Mouse (Mus musculus): ENCODE measurements around the gene Mgmt. TPM values are rescaled to one million over a fixed set of nuclear protein-coding genes. Genes with fewer than 3 reads are reported as not detected.

The Mgmt gene
- total and polyA plus RNA-seq, 2 experiments from 2014 or later = 1.4 to 1.6 TPM

DNA sequence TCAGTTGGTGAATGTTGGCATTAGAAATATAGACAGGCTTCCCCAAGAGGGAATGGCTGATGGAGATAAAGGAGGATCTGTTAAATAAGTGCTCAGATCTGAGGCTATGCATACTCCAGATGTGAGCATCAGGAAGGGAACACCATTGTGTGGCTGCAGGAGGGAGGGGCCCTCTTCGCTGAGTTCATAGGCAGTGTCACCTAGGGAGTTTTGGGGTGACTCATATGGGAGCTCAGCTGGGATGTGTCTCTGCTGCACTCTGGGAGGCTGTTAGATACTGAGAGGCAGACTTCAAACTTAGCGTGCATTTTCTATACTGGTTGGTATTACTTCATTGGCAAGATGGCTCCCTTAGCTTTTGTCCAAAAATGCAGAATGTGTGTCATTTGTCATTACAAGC is 48.0 kb downstream of the Mgmt start:
- Histone ChIP-seq H3K36me3 (ENCODE audit: insufficient read depth, low read length) (no peaks in the 10 kb centered on the region), H3K27me3 (ENCODE audit: insufficient read depth, low read length) (no peaks in the 10 kb centered on the region), H3K4me3 (ENCODE audit: low read length) (no peak overlapping the region), H3K4me2 (ENCODE audit: low read depth, low read length) (no peak overlapping the region), H3K27ac (no peak overlapping the region), H3K9me3 (ENCODE audit: low read length) (no peaks in the 10 kb centered on the region), H3K9ac (replicated peaks; ENCODE audit: low read length) (no peak overlapping the region), H3K4me1 (ENCODE audit: insufficient read depth, low read length) (no peaks in the 10 kb centered on the region)
- ATAC-seq (no peak), DNase-seq (ENCODE audit: low spot score) (no peak)
- 90% methylated on average over 2 of the region's 2 CpGs for WGBS
- TF ChIP-seq CTCF (IDR thresholded peaks at IDR 0.05; ENCODE audit: low read depth) = no peak

DNA sequence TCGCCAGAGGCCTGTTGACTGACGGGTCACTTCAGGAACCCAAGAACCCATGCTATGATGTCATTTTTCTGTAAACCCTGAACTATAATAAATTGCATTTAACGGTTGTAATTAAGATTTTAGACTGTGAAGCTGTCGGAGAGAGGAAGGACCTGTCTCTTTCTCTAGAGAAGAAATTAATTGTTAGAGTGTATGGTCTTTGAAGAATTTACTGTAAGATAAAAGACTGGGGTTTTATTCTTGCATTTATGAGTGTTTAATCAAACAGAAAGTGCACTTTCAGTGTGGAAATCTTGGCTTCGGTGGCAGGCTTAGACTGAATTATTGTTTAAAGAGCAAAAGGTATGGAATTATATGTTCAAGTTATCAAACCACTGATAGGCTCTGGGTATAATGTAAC is 49.5 kb downstream of the Mgmt start:
- DNase-seq (ENCODE audit: low spot score) = no peak
- no peaks in the 10 kb centered on the region for H3K4me1 ChIP-seq (ENCODE audit: insufficient read depth, low read length)
- H3K27ac ChIP-seq = no peak overlapping the region
- 69% methylated on average over 5 of the region's 5 CpGs for WGBS
- TF ChIP-seq CTCF (IDR thresholded peaks at IDR 0.05; ENCODE audit: low read depth) = no peak
- no peak overlapping the region for H3K4me3 ChIP-seq (ENCODE audit: low read length)
- no peaks in the 10 kb centered on the region for H3K36me3 ChIP-seq (ENCODE audit: insufficient read depth, low read length)
- no peak overlapping the region for H3K4me2 ChIP-seq (ENCODE audit: low read depth, low read length)
- no peaks in the 10 kb centered on the region for H3K9me3 ChIP-seq (ENCODE audit: low read length)
- no peak for ATAC-seq
- no peak overlapping the region for H3K9ac ChIP-seq (replicated peaks; ENCODE audit: low read length)
- H3K27me3 ChIP-seq (ENCODE audit: insufficient read depth, low read length) = no peaks in the 10 kb centered on the region

DNA sequence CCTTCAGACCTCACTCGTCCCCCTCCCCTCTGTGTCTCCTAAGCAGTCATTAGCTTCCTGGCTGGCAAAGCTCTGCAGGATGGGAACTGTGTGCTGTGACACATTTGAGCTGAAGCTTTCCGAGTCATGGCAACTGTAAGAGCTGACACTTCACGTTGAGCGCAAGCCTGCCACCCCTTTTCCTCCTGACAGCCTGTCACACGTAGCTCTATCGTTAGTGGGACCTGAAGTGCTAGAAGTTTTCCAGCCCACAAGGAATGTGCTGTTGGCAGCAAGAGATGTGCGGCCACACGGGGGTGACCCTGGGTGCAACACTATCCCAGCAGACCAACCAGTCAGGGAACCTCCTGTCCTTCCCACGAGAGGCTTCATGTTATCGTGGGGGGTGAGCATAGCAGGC is 51.3 kb downstream of the Mgmt start:
- no peak overlapping the region for H3K4me3 ChIP-seq (ENCODE audit: low read length)
- WGBS = 71% methylated on average over 10 of the region's 10 CpGs
- no peaks in the 10 kb centered on the region for H3K36me3 ChIP-seq (ENCODE audit: insufficient read depth, low read length)
- no peak overlapping the region for H3K4me2 ChIP-seq (ENCODE audit: low read depth, low read length)
- no peak for TF ChIP-seq CTCF (IDR thresholded peaks at IDR 0.05; ENCODE audit: low read depth)
- H3K27ac ChIP-seq = no peak overlapping the region
- ATAC-seq = no peak
- no peak overlapping the region for H3K9ac ChIP-seq (replicated peaks; ENCODE audit: low read length)
- DNase-seq (ENCODE audit: low spot score) = no peak
- H3K4me1 ChIP-seq (ENCODE audit: insufficient read depth, low read length) = no peaks in the 10 kb centered on the region
- no peaks in the 10 kb centered on the region for H3K27me3 ChIP-seq (ENCODE audit: insufficient read depth, low read length)
- H3K9me3 ChIP-seq (ENCODE audit: low read length) = no peaks in the 10 kb centered on the region

DNA sequence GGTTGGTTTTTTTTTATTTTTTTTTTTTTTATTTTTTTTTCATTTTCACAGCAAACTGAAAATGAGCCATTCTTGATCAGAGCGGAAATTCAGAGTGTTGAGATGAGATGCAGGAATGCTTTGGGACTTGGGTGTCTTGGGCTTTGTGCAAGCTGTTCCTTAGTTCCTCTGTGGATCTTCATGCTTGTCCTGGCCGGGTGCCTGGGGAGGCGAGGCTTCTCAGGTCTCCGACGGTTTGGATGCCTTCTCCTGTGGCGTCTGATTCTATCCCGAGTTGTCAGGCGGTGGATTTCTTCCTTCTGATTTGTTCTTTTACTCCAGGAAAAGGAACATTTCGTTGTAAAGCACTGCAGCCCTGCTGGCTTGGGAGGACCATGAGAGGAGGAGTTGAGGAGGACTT is 51.7 kb downstream of the Mgmt start:
- Histone ChIP-seq H3K9me3 (ENCODE audit: low read length) (no peaks in the 10 kb centered on the region), H3K4me2 (ENCODE audit: low read depth, low read length) (no peak overlapping the region), H3K27me3 (ENCODE audit: insufficient read depth, low read length) (no peaks in the 10 kb centered on the region), H3K36me3 (ENCODE audit: insufficient read depth, low read length) (no peaks in the 10 kb centered on the region), H3K4me3 (ENCODE audit: low read length) (no peak overlapping the region), H3K4me1 (ENCODE audit: insufficient read depth, low read length) (no peaks in the 10 kb centered on the region), H3K9ac (replicated peaks; ENCODE audit: low read length) (no peak overlapping the region), H3K27ac (no peak overlapping the region)
- 61% methylated on average over 9 of the region's 9 CpGs for WGBS
- DNase-seq (ENCODE audit: low spot score) (no peak), ATAC-seq (no peak)
- no peak for TF ChIP-seq CTCF (IDR thresholded peaks at IDR 0.05; ENCODE audit: low read depth)

DNA sequence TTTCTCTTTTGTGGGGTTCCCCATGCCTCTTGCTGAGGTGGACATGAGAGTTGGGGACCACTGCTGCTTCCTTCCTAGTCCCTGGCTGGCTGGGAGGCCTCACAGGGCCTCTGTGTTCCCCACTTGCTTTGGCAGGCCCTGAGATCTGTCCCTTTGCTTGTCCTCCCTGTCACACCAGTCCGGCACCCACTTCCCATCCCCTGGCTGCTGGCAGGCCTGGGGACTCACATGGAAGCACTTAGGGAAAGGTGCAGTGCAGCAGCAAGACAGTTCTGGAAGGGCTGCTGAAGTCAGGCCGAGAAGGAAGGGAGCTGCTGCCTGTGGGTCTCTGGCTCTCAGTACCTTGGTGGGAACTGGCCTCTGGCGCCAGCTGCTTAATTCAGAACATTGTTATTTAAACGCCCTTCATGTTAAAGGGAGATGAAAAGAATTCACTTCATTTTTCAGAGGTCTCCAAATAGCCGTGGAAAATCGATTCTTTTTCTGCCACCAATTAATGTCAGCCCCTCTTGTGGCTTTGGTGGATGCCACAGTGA is 53.9 kb downstream of the Mgmt start:
- no peak overlapping the region for H3K4me2 ChIP-seq (ENCODE audit: low read depth, low read length)
- ATAC-seq (no peak), DNase-seq (ENCODE audit: low spot score) (no peak)
- H3K4me1 ChIP-seq (ENCODE audit: insufficient read depth, low read length) = no peaks in the 10 kb centered on the region
- H3K36me3 ChIP-seq (ENCODE audit: insufficient read depth, low read length) = no peaks in the 10 kb centered on the region
- no peak overlapping the region for H3K27ac ChIP-seq
- H3K4me3 ChIP-seq (ENCODE audit: low read length) = no peak overlapping the region
- no peaks in the 10 kb centered on the region for H3K27me3 ChIP-seq (ENCODE audit: insufficient read depth, low read length)
- 37% methylated on average over 6 of the region's 6 CpGs for WGBS
- H3K9ac ChIP-seq (replicated peaks; ENCODE audit: low read length) = no peak overlapping the region
- no peaks in the 10 kb centered on the region for H3K9me3 ChIP-seq (ENCODE audit: low read length)
- TF ChIP-seq CTCF (IDR thresholded peaks at IDR 0.05; ENCODE audit: low read depth) = no peak

DNA sequence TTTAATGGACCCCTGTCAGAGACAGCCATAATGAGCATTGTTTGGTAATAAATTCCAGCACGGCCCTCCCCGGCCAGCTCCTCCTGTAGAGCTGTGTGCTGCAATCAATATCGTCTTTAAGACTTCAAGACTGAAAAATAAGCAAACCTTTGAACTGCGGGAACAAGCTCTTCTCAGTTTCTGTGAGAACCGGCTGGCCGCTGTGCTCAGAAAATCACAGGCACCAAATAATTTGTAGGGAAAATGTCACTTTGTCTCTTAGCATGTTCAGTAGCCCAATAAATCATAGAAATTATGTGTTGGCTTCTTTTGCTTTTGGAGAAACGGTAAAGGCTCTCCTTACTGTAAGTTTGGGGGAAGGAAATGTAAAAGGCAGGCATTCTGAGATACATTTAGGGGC is 58.2 kb downstream of the Mgmt start:
- H3K4me2 ChIP-seq (ENCODE audit: low read depth, low read length) = no peak overlapping the region
- no peaks in the 10 kb centered on the region for H3K36me3 ChIP-seq (ENCODE audit: insufficient read depth, low read length)
- no peaks in the 10 kb centered on the region for H3K4me1 ChIP-seq (ENCODE audit: insufficient read depth, low read length)
- no peaks in the 10 kb centered on the region for H3K27me3 ChIP-seq (ENCODE audit: insufficient read depth, low read length)
- no peak overlapping the region for H3K4me3 ChIP-seq (ENCODE audit: low read length)
- DNase-seq (ENCODE audit: low spot score) = no peak
- WGBS = 43% methylated on average over 7 of the region's 7 CpGs
- no peaks in the 10 kb centered on the region for H3K9me3 ChIP-seq (ENCODE audit: low read length)
- H3K27ac ChIP-seq = no peak overlapping the region
- no peak for ATAC-seq
- TF ChIP-seq CTCF (IDR thresholded peaks at IDR 0.05; ENCODE audit: low read depth) = no peak
- H3K9ac ChIP-seq (replicated peaks; ENCODE audit: low read length) = no peak overlapping the region

DNA sequence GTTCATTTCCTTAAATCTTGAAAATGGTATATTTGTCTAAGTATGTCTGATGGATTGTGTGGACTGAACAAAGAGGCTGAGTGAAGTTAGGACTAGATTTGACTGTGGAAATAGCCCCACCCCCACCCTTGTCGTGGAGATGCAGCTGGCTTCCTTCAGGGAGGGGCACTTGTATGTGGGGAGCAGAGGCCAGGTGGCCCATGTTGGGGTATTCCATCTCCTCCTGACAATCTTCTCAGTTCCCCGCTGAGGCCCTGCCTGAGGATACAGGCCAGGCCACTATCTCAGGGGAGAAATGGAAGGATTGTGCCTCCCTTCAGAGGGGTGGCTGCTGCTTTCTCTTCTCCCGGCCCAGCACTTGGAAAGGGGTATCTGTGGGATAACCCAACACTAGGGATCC is 58.8 kb downstream of the Mgmt start:
- Histone ChIP-seq H3K36me3 (ENCODE audit: insufficient read depth, low read length) (no peaks in the 10 kb centered on the region), H3K4me2 (ENCODE audit: low read depth, low read length) (no peak overlapping the region), H3K9me3 (ENCODE audit: low read length) (no peaks in the 10 kb centered on the region), H3K27me3 (ENCODE audit: insufficient read depth, low read length) (no peaks in the 10 kb centered on the region), H3K27ac (no peak overlapping the region), H3K9ac (replicated peaks; ENCODE audit: low read length) (no peak overlapping the region), H3K4me3 (ENCODE audit: low read length) (no peak overlapping the region), H3K4me1 (ENCODE audit: insufficient read depth, low read length) (no peaks in the 10 kb centered on the region)
- DNase-seq (ENCODE audit: low spot score) (no peak), ATAC-seq (no peak)
- WGBS = 38% methylated on average over 3 of the region's 3 CpGs
- TF ChIP-seq CTCF (IDR thresholded peaks at IDR 0.05; ENCODE audit: low read depth) = no peak

Data from hindbrain, postnatal 0 days (tissue).